Mouse (Mus musculus) neural tube, embryonic 15.5 days (tissue): ENCODE results near the gene Tm9sf1. TPM values are rescaled to one million over a fixed set of nuclear protein-coding genes. Genes with fewer than 3 reads are reported as not detected.

ENCODE experiments used
- ATAC-seq: fragments of 200-750 bp; cut with Nextera tagmentation; 2 replicates; pipeline ENCODE4 v1.8.0; 2017; ENCODE audit warnings: mild to moderate bottlenecking, moderate TSS enrichment, moderate library complexity; ENCODE audit not compliant: low FRiP score
- H3K27ac ChIP-seq: fragments of 300-500 bp; sonication (generic); replicated peaks from 2 replicates; pipeline ENCODE4 v1.5.1; 2015; ENCODE audit warnings: mild to moderate bottlenecking, inconsistent platforms
- H3K27me3 ChIP-seq: fragments of 300-500 bp; sonication (generic); replicated peaks from 2 replicates; pipeline ENCODE4 v1.6.1; 2015; ENCODE audit warnings: inconsistent platforms
- H3K36me3 ChIP-seq: fragments of 300-500 bp; sonication (generic); 2 replicates; pipeline ENCODE4 v1.6.1; 2015; ENCODE audit warnings: inconsistent platforms
- H3K4me1 ChIP-seq: fragments of 300-500 bp; sonication (generic); 2 replicates; pipeline ENCODE4 v1.6.1; 2015; ENCODE audit warnings: inconsistent platforms
- H3K4me2 ChIP-seq: fragments of 300-500 bp; sonication (generic); 2 replicates; pipeline ENCODE4 v1.6.1; 2015; ENCODE audit warnings: inconsistent platforms, mild to moderate bottlenecking, moderate library complexity
- H3K4me3 ChIP-seq: fragments of 300-500 bp; sonication (generic); replicated peaks from 2 replicates; pipeline ENCODE4 v1.5.1; 2015; ENCODE audit warnings: mild to moderate bottlenecking, inconsistent platforms
- H3K9ac ChIP-seq: fragments of 300-500 bp; sonication (generic); replicated peaks from 2 replicates; pipeline ENCODE4 v1.6.1; 2015; ENCODE audit warnings: mild to moderate bottlenecking, inconsistent platforms
- H3K9me3 ChIP-seq: fragments of 300-500 bp; sonication (generic); replicated peaks from 2 replicates; pipeline ENCODE4 v1.6.1; 2016; ENCODE audit warnings: inconsistent platforms
- WGBS: fragments of 180-500 bp; shearing (Covaris S2); methylation state at CpG from one replicate; pipeline ENCODE4 v1.1.7; 2015; ENCODE audit warnings: mixed read lengths; 5-methylcytosine and 5-hydroxymethylcytosine counted together
- polyA plus RNA-seq: library from polyadenylated mRNA; unstranded; fragments of >200 nt; fragmentation: Nextera tagmentation; extraction: Ambion mirVana; gene quantifications from 2 replicates; pipeline ENCODE4 v1.2.1, GENCODE M21; 2015

The Tm9sf1 gene
- polyA plus RNA-seq, 1 experiment from 2014 or later, result 62.6 TPM

GRCm38 (mm10) chr14:55603633-55604576, 39.7 kb downstream of the Tm9sf1 start:
- 24% methylated on average over 19 of the region's 19 CpGs for WGBS
- Histone ChIP-seq H3K27ac (peak overlapping the region; percentile 63; the same call in 1 of the 2 replicates), H3K9me3 (no peaks in the 10 kb centered on the region), H3K36me3 (peaks cover 82% of the 10 kb centered on the region), H3K9ac (no peak overlapping the region), H3K4me2 (peak overlapping the region; percentile 54), H3K4me3 (peak overlapping the region; percentile 34), H3K27me3 (no peaks in the 10 kb centered on the region), H3K4me1 (peaks cover 12% of the 10 kb centered on the region)
- peak; percentile 86; the same call in 1 of the 2 replicates for ATAC-seq

- Histone ChIP-seq H3K9ac (no peak within 1 kb of the TSS), H3K27ac (peak within 1 kb of the TSS; percentile 63; the same call in 1 of the 2 replicates), H3K27me3 (no peaks in the 10 kb centered on the region), H3K4me1 (peaks cover 12% of the 10 kb centered on the region), H3K36me3 (peaks cover 82% of the 10 kb centered on the region), H3K4me2 (peak within 1 kb of the TSS; percentile 54), H3K4me3 (peak within 1 kb of the TSS; percentile 34), H3K9me3 (no peaks in the 10 kb centered on the region)
- no peak for ATAC-seq
- 86% methylated on average over 7 of the region's 7 CpGs for WGBS
These were observed 40.4 kb downstream of the Tm9sf1 start, which contains the start of gene Irf9 for GRCm38 (mm10) chr14:55603271-55603632. Gene Irf9, plus strand, starts transcription at chr14:55603571.

GRCm38 (mm10) chr14:55598521-55599390, 44.9 kb downstream of the Tm9sf1 start:
- Histone ChIP-seq H3K4me1 (peaks cover 11% of the 10 kb centered on the region), H3K27ac (no peak overlapping the region), H3K9me3 (no peaks in the 10 kb centered on the region), H3K36me3 (peaks cover 95% of the 10 kb centered on the region), H3K4me2 (no peak overlapping the region), H3K4me3 (no peak overlapping the region), H3K9ac (no peak overlapping the region), H3K27me3 (no peaks in the 10 kb centered on the region)
- ATAC-seq, result no peak
- WGBS, result 96% methylated on average over 21 of the region's 21 CpGs

GRCm38 (mm10) chr14:55596036-55596690, 47.4 kb downstream of the Tm9sf1 start:
- H3K9ac ChIP-seq, result no peak overlapping the region; the same call in 1 of the 2 replicates
- no peak overlapping the region for H3K4me3 ChIP-seq
- no peaks in the 10 kb centered on the region for H3K27me3 ChIP-seq
- H3K4me2 ChIP-seq, result no peak overlapping the region
- H3K4me1 ChIP-seq, result peaks cover 25% of the 10 kb centered on the region
- 72% methylated on average over 13 of the region's 13 CpGs for WGBS
- no peak overlapping the region for H3K27ac ChIP-seq
- ATAC-seq, result no peak
- no peaks in the 10 kb centered on the region for H3K9me3 ChIP-seq
- H3K36me3 ChIP-seq, result peaks cover 70% of the 10 kb centered on the region

GRCm38 (mm10) chr14:55592226-55592625, 51.4 kb downstream of the Tm9sf1 start:
- no peak for ATAC-seq
- WGBS, result 6% methylated on average over 16 of the region's 16 CpGs
- H3K27ac ChIP-seq, result peak overlapping the region; percentile 92

GRCm38 (mm10) chr14:55591331-55591891, 52.2 kb downstream of the Tm9sf1 start, which contains the start of gene Rnf31:
Gene Rnf31, plus strand, starts transcription at chr14:55591708.
- ATAC-seq, result peak; percentile 90
- peak within 1 kb of the TSS; percentile 93 for H3K4me3 ChIP-seq
- H3K9me3 ChIP-seq, result no peaks in the 10 kb centered on the region
- WGBS, result 0% methylated on average over 33 of the region's 33 CpGs
- peaks cover 39% of the 10 kb centered on the region for H3K4me1 ChIP-seq
- H3K36me3 ChIP-seq, result peaks cover 39% of the 10 kb centered on the region
- peak within 1 kb of the TSS; percentile 92 for H3K27ac ChIP-seq
- H3K9ac ChIP-seq, result peak within 1 kb of the TSS; percentile 87
- no peaks in the 10 kb centered on the region for H3K27me3 ChIP-seq
- peak within 1 kb of the TSS; percentile 95 for H3K4me2 ChIP-seq

More at GRCm38 (mm10) chr14:55592226-55592625, 51.4 kb downstream of the Tm9sf1 start:
- H3K4me3 ChIP-seq, result peak overlapping the region; percentile 93
- peaks cover 39% of the 10 kb centered on the region for H3K4me1 ChIP-seq
- H3K4me2 ChIP-seq, result peak overlapping the region; percentile 95
- H3K9me3 ChIP-seq, result no peaks in the 10 kb centered on the region
- no peaks in the 10 kb centered on the region for H3K27me3 ChIP-seq
- H3K9ac ChIP-seq, result peak overlapping the region; percentile 87
- peaks cover 45% of the 10 kb centered on the region for H3K36me3 ChIP-seq

- peak within 1 kb of the TSS; percentile 93 for H3K4me3 ChIP-seq
- H3K9me3 ChIP-seq, result no peaks in the 10 kb centered on the region
- H3K4me2 ChIP-seq, result peak within 1 kb of the TSS; percentile 95
- peak within 1 kb of the TSS; percentile 92 for H3K27ac ChIP-seq
- ATAC-seq, result peak; percentile 96
- under 1% methylated on average over 21 of the region's 22 CpGs for WGBS
- H3K27me3 ChIP-seq, result no peaks in the 10 kb centered on the region
- H3K9ac ChIP-seq, result peak within 1 kb of the TSS; percentile 87
- H3K36me3 ChIP-seq, result peaks cover 34% of the 10 kb centered on the region
- H3K4me1 ChIP-seq, result peaks cover 39% of the 10 kb centered on the region
These were observed 52.8 kb downstream of the Tm9sf1 start, which contains the start of gene Psme2 for GRCm38 (mm10) chr14:55590748-55591330. Gene Psme2, minus strand, starts transcription at chr14:55591113.

GRCm38 (mm10) chr14:55589771-55590448, 53.7 kb downstream of the Tm9sf1 start:
- WGBS, result 89% methylated on average over 11 of the region's 11 CpGs
- H3K27me3 ChIP-seq, result no peaks in the 10 kb centered on the region

GRCm38 (mm10) chr14:55589271-55589670, 54.3 kb downstream of the Tm9sf1 start:
- WGBS, result 99% methylated on average over 5 of the region's 5 CpGs
- peaks cover 53% of the 10 kb centered on the region for H3K4me1 ChIP-seq
- no peaks in the 10 kb centered on the region for H3K27me3 ChIP-seq
- ATAC-seq, result no peak
- no peak overlapping the region for H3K4me3 ChIP-seq
- H3K4me2 ChIP-seq, result no peak overlapping the region
- H3K27ac ChIP-seq, result no peak overlapping the region
- peaks cover 18% of the 10 kb centered on the region for H3K36me3 ChIP-seq
- H3K9me3 ChIP-seq, result no peaks in the 10 kb centered on the region
- H3K9ac ChIP-seq, result no peak overlapping the region

More at GRCm38 (mm10) chr14:55589771-55590448, 53.7 kb downstream of the Tm9sf1 start:
- H3K4me1 ChIP-seq, result peaks cover 48% of the 10 kb centered on the region
- peaks cover 24% of the 10 kb centered on the region for H3K36me3 ChIP-seq
- H3K9me3 ChIP-seq, result no peaks in the 10 kb centered on the region
- peak overlapping the region; percentile 87 for H3K9ac ChIP-seq
- peak overlapping the region; percentile 93 for H3K4me3 ChIP-seq
- ATAC-seq, result no peak
- peak overlapping the region; percentile 95 for H3K4me2 ChIP-seq
- peak overlapping the region; percentile 92; the same call in 1 of the 2 replicates for H3K27ac ChIP-seq

GRCm38 (mm10) chr14:55586149-55586548, 57.5 kb downstream of the Tm9sf1 start:
- H3K27me3 ChIP-seq, result no peaks in the 10 kb centered on the region
- H3K36me3 ChIP-seq, result peaks cover 21% of the 10 kb centered on the region
- 96% methylated on average over 2 of the region's 2 CpGs for WGBS
- H3K4me1 ChIP-seq, result peaks cover 28% of the 10 kb centered on the region
- H3K9ac ChIP-seq, result no peak overlapping the region
- no peaks in the 10 kb centered on the region for H3K9me3 ChIP-seq
- no peak overlapping the region for H3K27ac ChIP-seq
- H3K4me3 ChIP-seq, result no peak overlapping the region
- H3K4me2 ChIP-seq, result no peak overlapping the region
- no peak for ATAC-seq
